Mouse (Mus musculus) ES-E14 (cell line): ENCODE measurements at regions not wholly inside any gene's neighbourhood (a gene's known extent, or its start where the extent isn't known, plus 50 kb on each side); places are given as distances from the start of the nearest gene placed in this dataset.

Experiments
- ZC3H11A ChIP-seq: IDR thresholded peaks from 2 replicates; pipeline ENCODE4 v1.6.1; 2012; ENCODE audit warnings: low read depth, mild to moderate bottlenecking, inconsistent platforms, low read length, borderline replicate concordance
- ZNF384 ChIP-seq: IDR thresholded peaks from 2 replicates; pipeline ENCODE4 v1.6.1; 2012; ENCODE audit warnings: low read depth, low read length, inconsistent platforms

GRCm38 (mm10) chr13:31347000-31347399 lies 208.9 kb upstream of the Foxq1 start:
- TF ChIP-seq ZNF384 (no peak), ZC3H11A (no peak)
